Mouse (Mus musculus): ENCODE data around the gene Ap3b2. TPM values are rescaled to one million over a fixed set of nuclear protein-coding genes. Genes with fewer than 3 reads are reported as not detected.

The Ap3b2 gene
- 64.7 and 69.8 TPM in 2 replicates for polyA plus RNA-seq (2021; fragmentation: Nextera tagmentation)
- long read RNA-seq, experiment 1, transcript Ap3b2-201 (26 exons, 3,804 nt): major isoform, 55 of 191 reads
- long read RNA-seq, experiment 1, partial matches to known transcripts: 125 of 191 reads
- long read RNA-seq, experiment 1, other reads (novel, unspliced or antisense): 9 of 191 reads
- long read RNA-seq, experiment 2, transcript Ap3b2-201 (26 exons, 3,804 nt): major isoform, 570 of 727 reads
- long read RNA-seq, experiment 2, partial matches to known transcripts: 93 of 727 reads
- long read RNA-seq, experiment 2, other reads (novel, unspliced or antisense): 62 of 727 reads

GRCm38 (mm10) chr7:81493331-81494021, at the start of gene Ap3b2:
Ap3b2 (minus strand) TSS chr7:81493925.

DNA sequence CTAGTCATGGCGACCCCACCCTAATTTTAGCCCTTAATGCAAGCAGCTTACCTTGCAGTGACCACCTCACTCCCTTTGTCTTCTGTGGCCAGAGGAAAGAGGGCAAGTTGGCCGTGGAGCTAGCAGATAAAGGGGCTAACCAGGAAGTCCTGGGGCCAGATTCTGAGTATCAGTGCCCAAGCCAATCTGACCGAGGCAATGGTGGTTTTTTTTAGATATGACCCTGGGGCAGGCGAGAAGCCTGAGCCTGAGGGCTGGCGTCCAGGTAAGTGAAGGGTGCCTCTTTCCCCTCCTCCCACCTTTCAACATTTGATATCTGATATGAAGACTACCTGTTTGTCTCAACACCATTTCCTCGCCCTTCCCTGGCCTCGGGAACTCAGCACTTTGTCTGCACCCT, 4.5 kb upstream of the Ap3b2 start, which contains the start of gene BC048679:
Gene BC048679, minus strand, starts transcription at position 101 of the 400 bp plus-strand sequence.

GRCm38 (mm10) chr7:81455155-81455651, 38.5 kb downstream of the Ap3b2 start, which contains the start of gene Cpeb1:
Cpeb1 (minus strand) TSS chr7:81455465.

Other genes starting within 250 kb of the Ap3b2 start
- gene Rps17, start 148.7 kb downstream of the Ap3b2 start, polyA plus RNA-seq (2021; fragmentation: Nextera tagmentation): 2,340 and 2,409 TPM in 2 replicates
- 31.5 and 36.4 TPM in 2 replicates for gene Cpeb1, start 38.5 kb downstream of the Ap3b2 start, polyA plus RNA-seq (2021; fragmentation: Nextera tagmentation)
- gene BC048679, start 4.4 kb upstream of the Ap3b2 start, polyA plus RNA-seq (2021; fragmentation: Nextera tagmentation): not detected in 2 replicates
- gene Fsd2, start 73.0 kb upstream of the Ap3b2 start, polyA plus RNA-seq (2021; fragmentation: Nextera tagmentation): 0.26 TPM in 2 replicates
- 1.6 and 1.7 TPM in 2 replicates for gene Whamm, start 77.3 kb upstream of the Ap3b2 start, polyA plus RNA-seq (2021; fragmentation: Nextera tagmentation)
- gene Homer2, start 213.6 kb upstream of the Ap3b2 start, polyA plus RNA-seq (2021; fragmentation: Nextera tagmentation): 52.2 and 70.5 TPM in 2 replicates